Mouse (Mus musculus) Muller cell, postnatal 12 days (primary cell): ENCODE results near the gene Itprid1.

Experiments used
- DNase-seq: peaks from one replicate; pipeline ENCODE4 v3.0.0-alpha.2; 2015; ENCODE audit errors: inconsistent ontology term

The Itprid1 gene

DNA sequence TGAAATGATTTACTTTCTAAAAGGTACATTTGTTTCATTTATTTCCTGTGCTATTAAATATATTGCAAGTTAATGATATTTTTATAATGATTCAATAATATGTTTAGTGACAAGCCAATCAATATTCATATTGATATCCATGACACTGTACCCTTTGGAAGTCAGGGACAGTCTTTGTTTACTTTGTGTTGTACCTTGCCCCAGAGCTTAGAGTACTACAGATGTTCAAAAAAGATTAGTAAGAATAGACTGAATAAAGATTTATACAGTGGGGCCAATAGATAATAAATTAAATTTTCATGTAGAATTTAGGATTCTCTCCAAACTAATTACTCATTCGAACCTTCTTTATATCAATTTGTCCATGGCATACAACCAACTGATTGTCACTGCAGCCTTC lies 50.9 kb downstream of the Itprid1 start:
- no peak for DNase-seq

DNA sequence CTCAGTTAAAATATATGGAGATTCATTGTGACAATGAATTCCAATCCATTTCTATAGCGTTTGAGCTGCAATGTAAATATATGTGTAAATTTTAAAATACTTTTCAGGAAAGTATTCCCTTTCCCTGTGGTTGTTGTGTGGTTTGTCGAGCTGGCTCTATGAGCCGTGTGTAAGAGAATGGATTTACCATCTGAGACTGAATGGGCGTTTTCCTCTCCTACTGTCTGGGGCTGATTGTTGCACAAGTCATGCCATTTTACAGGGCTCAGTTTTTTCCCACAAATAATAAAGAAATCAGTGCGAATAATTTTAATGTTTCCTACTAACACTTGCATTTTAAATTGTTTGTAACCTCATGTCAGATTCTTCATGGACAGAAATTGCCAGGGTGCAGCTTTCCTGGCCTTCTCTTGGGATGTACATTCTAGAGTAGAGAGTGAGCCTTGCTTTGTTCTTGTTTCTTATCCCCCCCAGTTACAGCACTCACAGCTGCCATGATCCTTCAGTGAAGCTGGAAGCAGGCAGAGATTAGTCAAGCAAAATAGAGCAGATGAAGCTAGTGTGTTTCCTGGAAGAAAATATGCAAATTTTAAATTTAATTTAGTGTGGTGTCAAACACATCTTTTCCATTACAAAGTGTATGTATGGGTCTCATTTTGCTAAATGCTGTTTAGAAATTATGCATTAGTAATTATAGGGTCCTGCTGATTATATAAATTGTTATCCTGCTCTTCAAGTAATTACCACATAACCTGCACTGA lies 65.1 kb downstream of the Itprid1 start:
- DNase-seq = no peak

DNA sequence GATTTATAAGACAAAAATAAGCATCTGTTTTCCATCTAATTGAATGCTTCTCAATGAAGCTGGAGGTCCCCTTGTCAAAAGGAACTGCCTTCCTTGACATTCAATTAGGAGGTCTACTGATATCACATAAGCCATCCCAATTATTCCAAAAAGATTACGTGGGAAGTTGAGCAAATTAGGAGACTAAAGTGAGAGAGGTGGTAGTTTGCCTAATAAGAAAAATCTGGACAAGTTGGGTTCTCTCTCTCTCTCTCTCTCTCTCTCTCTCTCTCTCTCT lies 65.6 kb downstream of the Itprid1 start:
- no peak for DNase-seq

- no peak for DNase-seq
Observed at GRCm38 (mm10) chr6:55919206-55919605, 82.5 kb downstream of the Itprid1 start.

DNA sequence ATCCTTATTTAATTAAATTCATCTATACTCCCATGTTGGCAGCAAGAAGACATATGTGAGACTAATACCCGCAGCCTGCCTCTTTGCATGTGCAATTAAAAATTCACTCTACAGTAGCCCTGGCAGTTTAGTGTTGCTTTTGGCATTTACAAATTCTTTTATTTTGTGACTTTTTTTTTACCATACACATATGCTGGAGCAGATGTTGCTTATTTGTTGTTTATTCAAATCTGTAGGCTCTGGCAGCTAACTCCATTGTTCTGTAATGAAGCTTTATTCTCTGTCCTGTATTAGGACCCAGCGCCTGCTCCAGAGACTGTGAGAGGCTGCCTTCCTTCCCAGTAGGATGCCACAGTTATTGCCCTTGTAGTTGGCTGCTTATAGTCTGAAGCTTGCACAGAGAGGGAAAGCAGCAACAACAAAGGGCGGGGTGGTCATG lies 83.6 kb downstream of the Itprid1 start:
- no peak for DNase-seq

DNA sequence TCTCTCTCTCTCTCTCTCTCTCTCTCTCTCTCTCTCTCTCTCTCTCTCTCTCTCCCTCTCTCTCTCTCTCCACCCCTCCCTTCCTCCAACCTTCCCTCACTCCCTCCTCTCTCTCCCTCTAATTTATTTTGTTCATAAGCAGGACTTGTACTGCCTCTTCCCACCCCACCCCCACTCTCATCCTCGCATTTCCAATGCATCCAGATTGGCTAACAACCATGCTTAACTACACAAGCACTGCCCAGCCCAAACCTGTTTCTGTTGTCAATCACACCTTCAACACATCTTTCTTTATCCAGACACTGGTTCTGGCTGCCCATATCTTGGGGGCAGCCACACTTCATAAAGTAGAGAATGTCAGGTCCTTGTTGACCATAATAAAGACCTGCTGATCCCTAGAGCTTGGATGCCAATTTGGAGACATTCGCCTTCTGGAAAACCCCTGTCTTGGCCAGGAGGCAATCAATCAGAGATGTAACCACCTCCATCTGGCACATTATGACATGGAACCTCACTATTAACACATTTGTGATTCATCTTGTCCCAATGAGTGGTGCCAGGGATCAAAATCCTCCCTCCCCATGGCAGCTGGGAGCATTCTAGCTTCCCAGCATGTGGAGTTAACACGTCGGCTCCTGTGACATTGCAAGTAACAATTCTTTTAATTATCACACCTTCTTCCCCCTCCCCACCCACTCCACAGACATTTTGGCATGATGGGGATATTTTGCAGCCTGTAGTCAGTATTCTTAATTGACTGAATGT lies 84.4 kb downstream of the Itprid1 start:
- DNase-seq = no peak

GRCm38 (mm10) chr6:55944709-55945108 lies 108.0 kb downstream of the Itprid1 start:
- no peak for DNase-seq

DNA sequence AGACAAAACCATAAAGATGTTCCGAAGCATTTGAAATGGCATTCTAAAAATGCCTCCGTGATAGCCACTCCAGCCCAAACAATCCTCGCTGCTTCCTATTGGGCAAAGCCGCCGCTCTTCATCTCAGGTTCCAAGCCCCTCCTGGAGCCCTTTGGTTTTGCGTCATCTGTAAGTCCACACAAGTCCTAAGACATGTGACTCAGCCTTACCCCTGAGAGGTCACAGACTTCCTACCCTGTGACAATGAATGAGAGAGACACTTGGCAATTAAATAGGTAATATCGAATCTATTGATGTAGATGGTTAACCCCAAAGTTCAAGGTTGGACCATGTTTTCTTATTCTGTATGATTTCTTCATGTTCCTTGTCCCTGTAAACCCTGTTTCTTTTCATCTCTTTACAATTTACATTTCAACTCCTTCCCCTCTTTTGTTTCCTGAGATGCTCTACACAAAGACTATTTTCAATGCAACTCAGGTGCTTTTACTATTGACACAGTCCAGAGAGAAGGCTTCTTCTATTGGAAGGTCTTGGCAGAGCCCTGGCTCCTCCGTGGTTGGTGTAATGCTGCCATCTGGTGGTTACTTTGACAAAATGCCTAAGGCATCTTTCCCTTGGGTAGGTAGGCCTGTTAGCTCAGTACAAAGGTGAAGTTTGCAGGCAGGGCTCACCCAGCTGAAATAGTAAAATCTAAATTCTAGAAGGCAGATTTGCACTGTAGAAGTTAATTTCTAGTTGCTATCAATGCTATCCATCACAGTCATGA lies 113.8 kb downstream of the Itprid1 start:
- DNase-seq = peak; percentile 35

DNA sequence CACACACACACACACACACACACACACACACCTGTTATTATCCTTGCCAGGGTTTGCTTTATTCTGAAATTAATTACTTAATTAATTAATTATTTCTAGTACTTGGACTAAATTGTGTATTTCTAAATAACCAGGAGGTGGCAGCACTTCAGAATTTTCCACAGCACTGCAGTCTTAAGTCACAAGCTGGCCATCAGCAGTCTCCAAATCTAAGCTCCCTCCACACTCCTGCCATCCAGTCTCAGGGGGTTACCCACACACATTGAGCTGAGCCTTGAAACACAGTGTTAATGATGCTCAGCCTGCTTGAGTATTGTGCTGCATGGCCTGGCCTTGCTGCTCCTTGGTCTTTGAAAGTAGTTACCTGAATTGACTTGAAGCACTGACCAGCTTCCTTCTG lies 136.3 kb downstream of the Itprid1 start:
- DNase-seq = peak; percentile 46

DNA sequence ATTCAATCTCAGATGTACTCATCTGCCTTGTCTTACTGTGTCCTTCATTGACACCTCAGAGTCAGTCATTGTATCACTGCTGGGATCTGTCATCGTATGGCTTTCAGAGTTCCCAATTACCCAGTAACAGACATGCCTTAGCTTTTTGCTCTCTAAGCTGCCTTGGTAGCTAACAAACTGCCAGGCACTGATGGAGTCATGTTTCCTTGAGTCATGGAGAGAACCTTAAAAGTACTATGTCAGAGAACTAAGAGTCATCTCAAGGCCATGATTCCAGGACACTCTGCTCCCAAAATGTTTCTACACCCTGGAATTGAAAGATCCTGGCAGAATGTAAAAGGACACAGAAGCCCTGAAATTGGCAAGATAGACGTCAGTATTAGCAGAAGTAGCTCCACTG lies 143.1 kb downstream of the Itprid1 start:
- DNase-seq = no peak

- no peak for DNase-seq
Observed at GRCm38 (mm10) chr6:56008711-56009110, 172.0 kb downstream of the Itprid1 start.

DNA sequence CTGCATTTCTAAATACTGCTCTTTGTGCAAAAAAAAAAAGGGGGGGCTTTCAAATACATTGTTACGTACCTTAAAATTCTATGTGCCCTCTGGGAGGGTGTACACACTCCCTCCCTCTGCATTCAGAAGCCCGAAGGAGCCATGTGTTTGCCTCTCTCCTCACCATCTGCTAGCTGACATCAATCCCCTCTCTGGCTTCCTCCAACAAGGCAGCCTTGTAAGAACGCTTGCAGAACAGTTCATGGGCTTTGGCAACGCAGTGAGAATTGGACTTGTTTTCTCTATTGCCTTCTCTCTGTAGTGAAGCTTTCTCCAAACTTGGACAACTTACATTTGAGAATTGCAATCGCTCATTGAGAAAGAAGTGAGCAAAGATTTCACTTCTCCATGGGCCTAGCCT lies 175.7 kb downstream of the Itprid1 start:
- DNase-seq = no peak

DNA sequence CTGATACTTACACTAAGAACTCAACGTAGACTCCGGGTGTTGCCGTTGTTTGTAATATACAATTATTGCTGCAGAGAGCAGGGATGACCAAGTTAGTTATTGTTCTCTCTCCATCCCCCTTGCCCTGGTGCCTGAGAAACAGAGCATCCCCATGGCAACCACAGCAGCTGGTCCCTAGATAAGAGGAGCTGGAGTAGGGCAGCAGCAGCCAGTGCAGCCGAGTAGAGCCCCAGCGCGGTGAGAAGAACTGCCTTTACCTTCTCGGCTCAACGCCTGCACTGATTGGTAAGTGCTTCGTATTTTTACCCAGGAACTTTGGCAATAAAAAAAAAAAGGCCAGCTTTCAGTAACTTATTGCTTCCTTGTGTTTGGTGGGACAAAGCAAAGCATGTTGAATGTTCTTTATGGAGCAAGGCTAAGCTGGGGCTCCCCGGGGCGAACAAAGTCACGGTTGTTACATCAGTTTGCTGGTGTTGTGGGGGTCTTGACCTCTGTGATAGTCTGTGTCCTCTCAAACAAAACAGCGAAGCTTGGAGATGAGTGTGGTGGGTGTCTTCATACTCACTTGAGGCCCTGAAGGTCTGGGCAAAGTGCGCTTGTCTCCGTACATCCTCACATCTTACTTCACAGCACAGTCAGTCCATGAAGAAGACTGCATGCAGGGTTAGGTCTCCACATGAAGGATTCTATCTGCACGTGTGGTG lies 180.7 kb downstream of the Itprid1 start, which contains the start of gene Ppp1r17:
Gene Ppp1r17 (plus strand): TSS at position 207 of the 704 bp plus-strand sequence.
- no peak for DNase-seq

- no peak for DNase-seq
Observed at GRCm38 (mm10) chr6:56019632-56020031, 182.9 kb downstream of the Itprid1 start.

DNA sequence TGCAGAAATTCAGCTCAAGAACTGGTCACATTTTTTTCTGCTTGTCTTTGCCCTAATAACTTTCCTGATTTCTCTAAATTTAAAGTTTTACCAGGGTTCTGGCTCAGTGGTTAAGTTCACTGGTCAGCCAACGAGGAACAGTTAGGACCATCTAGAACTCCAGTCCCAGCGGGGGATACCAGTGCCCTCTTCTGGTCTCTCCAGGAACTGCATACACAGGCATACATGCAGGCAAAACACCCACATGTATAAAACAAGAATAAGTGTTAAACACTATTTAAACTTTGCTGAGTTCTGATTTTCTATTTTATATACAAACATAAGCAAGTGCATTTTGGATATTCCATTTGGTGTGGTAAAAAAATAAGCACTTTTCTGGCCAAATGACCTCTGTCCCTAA lies 188.8 kb downstream of the Itprid1 start:
- DNase-seq = no peak

GRCm38 (mm10) chr6:56027318-56027717 lies 190.6 kb downstream of the Itprid1 start:
- DNase-seq = peak; percentile 41

- no peak for DNase-seq
Observed at GRCm38 (mm10) chr6:56027966-56028365, 191.3 kb downstream of the Itprid1 start.
